Mouse (Mus musculus): ENCODE results near the gene Nfkb2.

DNA sequence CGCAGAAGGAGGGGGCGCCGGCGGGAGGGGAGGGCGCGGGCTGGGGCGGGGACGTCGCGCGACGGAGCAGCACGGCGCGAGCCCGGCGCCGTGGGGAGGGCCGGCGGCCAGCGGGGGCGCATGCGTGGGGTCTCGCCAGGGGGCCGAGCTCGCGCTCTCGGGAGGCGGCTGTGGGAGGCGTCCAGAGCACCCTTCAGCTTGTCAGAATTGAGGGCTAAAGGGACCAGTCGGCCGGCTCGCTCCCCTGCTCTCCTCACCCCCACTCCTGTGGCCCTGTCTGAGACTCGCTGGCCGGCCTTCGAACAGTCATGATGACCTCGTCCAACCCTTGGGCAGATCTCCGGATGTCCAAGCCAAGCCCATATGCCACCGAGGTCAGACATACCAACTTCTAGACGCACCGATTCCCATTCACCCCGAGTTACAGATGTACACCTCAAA lies 13.9 kb downstream of the Nfkb2 start:
- TF ChIP-seq CTCF (IDR thresholded peaks at IDR 0.05; ENCODE audit: control insufficient read depth, insufficient read depth, insufficient read length) (no peak), FOSL1 (IDR thresholded peaks at IDR 0.05; ENCODE audit: insufficient read depth, low read length, poor library complexity, severe bottlenecking) (no peak), CEBPB (IDR thresholded peaks at IDR 0.05; ENCODE audit: low read depth) (no peak), MYOD1 (IDR thresholded peaks at IDR 0.05; ENCODE audit: control insufficient read depth, insufficient read length, low read depth) (no peak)
